Mouse (Mus musculus) cerebellum, adult 2 months (tissue): ENCODE results near the gene Creg1. TPM values are rescaled to one million over a fixed set of nuclear protein-coding genes. Genes with fewer than 3 reads are reported as not detected.

Experiments
- DNase-seq, 2 experiments: peaks; one replicate each; pipeline ENCODE4 v3.0.0; 2021
- H3K27ac ChIP-seq: fragments of 200-500 bp; 2 replicates; pipeline ENCODE4 v1.5.1; 2012; ENCODE audit warnings: low read length, control low read depth, inconsistent platforms; ENCODE audit not compliant: insufficient read depth
- H3K27me3 ChIP-seq: fragments of 200-500 bp; 2 replicates; pipeline ENCODE4 v1.6.1; 2012; ENCODE audit warnings: inconsistent platforms, mild to moderate bottlenecking, low read length, moderate library complexity; ENCODE audit not compliant: control insufficient read depth, insufficient read depth
- H3K4me1 ChIP-seq: fragments of 200-500 bp; 2 replicates; pipeline ENCODE4 v1.6.1; 2011; ENCODE audit warnings: low read length; ENCODE audit not compliant: control insufficient read depth, insufficient read depth
- H3K4me3 ChIP-seq: fragments of 200-500 bp; replicated peaks from 2 replicates; pipeline ENCODE3; 2011; ENCODE audit warnings: mild to moderate bottlenecking, low read depth, low read length, control low read depth; ENCODE audit not compliant: insufficient read depth
- CTCF ChIP-seq: fragments of 200-500 bp; IDR thresholded peaks from 2 replicates; pipeline ENCODE4 v1.5.1; 2011; ENCODE audit warnings: low read depth, mild to moderate bottlenecking, control low read depth, low read length, moderate library complexity, borderline replicate concordance; ENCODE audit not compliant: insufficient read depth
- POLR2A ChIP-seq: fragments of 200-500 bp; IDR thresholded peaks from 2 replicates; pipeline ENCODE4 v1.6.1; 2011; ENCODE audit warnings: low read length, control low read depth, borderline replicate concordance; ENCODE audit not compliant: insufficient read depth
- WGBS: fragments of 180-500 bp; shearing (Covaris S2); methylation state at CpG from one replicate; pipeline ENCODE4 v1.1.7; 2018; 5-methylcytosine and 5-hydroxymethylcytosine counted together
- polyA plus RNA-seq: library from polyadenylated mRNA; depleted of rRNA; stranded (reverse); fragments of >200 nt; gene quantifications from 2 replicates; pipeline ENCODE4 v1.2.3, GENCODE M21; 2012; rRNA removed

Gene Creg1
- polyA plus RNA-seq, 1 experiment: 51.0 TPM

DNA sequence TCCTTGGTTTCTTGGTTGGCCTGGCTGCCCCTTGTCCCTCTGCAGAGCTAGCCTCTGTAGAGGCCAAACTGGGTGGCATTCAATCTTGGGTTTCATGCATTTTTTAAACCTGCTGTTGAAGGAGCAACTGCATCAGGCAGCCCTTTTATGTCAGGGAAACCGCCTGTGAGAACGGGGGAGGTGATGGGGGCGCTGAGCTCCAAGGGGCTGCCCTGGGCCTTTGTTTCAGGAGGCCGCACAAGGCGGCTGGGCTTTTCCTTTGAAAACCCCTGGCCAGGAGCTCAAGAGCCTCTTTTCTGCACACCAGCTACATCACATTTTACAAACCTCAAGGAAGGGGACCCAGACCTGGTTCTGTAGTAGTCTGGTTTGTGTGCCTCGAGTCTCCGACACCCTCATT, 50.6 kb downstream of the Creg1 start:
- TF ChIP-seq CTCF: no peak
- TF ChIP-seq POLR2A: no peak
- no peak for DNase-seq
- no peak overlapping the region for H3K4me3 ChIP-seq
- H3K27me3 ChIP-seq: no peaks in the 10 kb centered on the region; the same call in 1 of the 2 replicates
- no peak overlapping the region for H3K27ac ChIP-seq
- 60% methylated on average over 7 of the region's 7 CpGs for WGBS
- H3K4me1 ChIP-seq: no peaks in the 10 kb centered on the region

DNA sequence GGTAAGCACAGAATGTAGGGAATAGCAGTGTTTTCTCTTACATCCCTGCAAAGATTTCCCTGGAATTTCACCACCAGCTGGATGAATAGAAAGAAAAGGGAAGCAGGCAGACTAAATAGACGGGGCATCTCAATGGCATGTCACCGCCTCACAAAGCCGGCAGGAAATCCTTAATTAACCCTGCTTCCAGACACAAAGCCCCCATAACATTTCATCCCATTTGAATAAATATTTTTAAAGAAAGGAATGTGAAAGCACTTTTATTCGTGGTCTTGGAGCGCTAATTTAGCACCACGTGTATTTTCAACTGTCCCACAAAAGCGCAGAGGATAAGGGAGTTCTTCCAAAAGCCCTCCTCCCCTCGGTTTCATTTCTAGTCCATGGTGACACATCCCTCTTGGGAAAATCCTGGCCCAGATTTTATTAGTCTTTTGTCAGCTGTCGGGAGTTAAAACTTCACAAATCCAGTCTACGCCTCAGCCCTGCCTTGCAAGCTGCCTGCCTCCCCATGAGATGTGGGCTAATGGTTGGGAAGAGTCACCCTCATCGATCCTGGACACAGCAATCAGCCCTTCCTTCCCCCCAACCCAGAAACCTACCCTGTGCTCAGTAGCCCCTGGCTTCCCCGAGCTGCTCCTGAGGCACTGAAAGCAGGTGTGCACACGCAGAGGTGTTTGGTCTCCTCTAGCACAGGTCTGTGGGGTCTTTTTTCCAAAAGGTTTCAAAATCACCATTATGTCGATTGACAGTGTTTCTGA, 51.2 kb downstream of the Creg1 start:
- H3K27ac ChIP-seq: no peak overlapping the region
- no peak for DNase-seq
- H3K4me3 ChIP-seq: no peak overlapping the region
- no peaks in the 10 kb centered on the region; the same call in 1 of the 2 replicates for H3K27me3 ChIP-seq
- WGBS: 33% methylated on average over 14 of the region's 14 CpGs
- H3K4me1 ChIP-seq: no peaks in the 10 kb centered on the region
- TF ChIP-seq POLR2A (no peak), CTCF (no peak)

DNA sequence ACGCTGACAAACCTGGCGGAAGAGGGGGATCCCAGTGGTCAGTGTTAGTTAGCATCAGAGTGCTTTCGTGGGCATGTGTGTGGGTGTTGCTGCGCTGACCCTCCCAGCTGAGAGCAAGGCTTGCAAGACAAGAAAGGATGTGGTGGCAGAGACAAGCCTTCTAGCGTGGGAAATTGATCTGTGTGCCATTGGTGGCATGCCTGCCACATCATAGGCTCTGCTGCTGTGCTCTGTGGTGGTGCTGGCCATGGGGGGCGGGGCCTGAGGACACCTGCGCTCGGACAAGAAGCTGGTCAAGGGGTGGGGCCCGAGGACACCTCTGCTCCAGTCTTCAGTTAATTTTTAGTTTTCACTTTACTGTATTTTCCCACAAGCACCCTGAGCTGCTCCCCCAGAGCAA, 52.8 kb downstream of the Creg1 start:
- no peak for DNase-seq
- Histone ChIP-seq H3K27ac (no peak overlapping the region), H3K27me3 (no peaks in the 10 kb centered on the region; the same call in 1 of the 2 replicates), H3K4me3 (no peak overlapping the region), H3K4me1 (no peaks in the 10 kb centered on the region)
- 82% methylated on average over 9 of the region's 9 CpGs for WGBS
- TF ChIP-seq POLR2A: no peak
- TF ChIP-seq CTCF: no peak

DNA sequence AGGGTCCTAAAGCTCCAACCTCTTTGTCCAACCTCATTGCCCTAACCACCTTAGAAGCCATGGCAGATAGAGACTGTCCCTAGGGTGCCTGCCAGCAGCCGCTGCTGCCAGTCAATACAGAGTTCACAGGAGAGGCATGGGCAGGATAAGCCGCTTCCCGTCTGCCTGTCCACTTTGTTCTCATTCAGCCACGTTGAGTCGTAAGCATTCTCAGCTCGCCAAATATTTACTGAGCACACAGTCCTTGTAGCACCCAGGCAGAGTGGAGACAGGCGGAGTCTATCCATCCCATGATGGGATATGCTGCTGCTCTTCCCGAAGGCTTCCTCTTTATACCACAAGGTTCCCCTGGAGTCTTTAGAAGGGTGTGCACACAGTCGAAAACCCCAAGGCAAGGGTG, 53.7 kb downstream of the Creg1 start:
- Histone ChIP-seq H3K27ac (no peak overlapping the region), H3K4me3 (no peak overlapping the region), H3K4me1 (no peaks in the 10 kb centered on the region), H3K27me3 (no peaks in the 10 kb centered on the region; the same call in 1 of the 2 replicates)
- 44% methylated on average over 9 of the region's 9 CpGs for WGBS
- TF ChIP-seq CTCF (no peak), POLR2A (no peak)
- no peak for DNase-seq

DNA sequence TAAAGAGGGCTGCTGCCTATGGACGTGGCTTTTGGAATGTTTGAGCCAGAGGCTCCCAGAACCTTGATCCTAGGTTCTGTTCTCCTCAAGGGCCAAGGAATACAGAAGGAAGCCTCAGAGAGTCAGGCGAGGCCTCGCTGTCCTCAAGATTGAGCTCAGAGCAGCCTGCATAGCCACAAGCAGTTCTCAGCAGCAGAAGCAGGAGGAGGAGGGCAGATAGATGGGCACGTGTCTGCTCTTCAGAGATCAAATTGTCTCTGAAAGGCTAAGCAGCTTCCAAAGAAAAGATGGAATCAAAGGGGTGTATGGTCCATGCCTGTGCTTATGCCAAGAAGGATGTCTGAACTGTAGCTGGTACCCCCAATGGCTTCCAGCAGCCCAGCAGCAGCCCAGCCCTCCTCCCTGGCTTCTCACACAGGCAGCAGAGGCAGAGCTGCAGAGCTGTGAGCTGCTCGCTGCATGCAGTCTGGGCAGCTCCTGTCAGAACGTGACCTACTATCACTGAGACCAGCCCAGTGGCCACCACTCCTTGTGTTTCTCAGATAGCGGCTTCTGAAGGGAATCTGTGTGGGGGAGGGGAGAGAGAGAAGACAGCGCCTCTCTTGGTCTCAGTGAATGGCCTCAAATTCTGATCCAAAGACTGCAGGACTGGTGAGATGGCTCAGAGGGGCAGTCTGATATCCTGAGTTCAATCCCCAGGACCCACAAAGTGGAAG, 54.8 kb downstream of the Creg1 start:
- DNase-seq: no peak
- no peak overlapping the region for H3K27ac ChIP-seq
- WGBS: 29% methylated on average over 8 of the region's 8 CpGs
- H3K4me3 ChIP-seq: no peak overlapping the region
- no peak for TF ChIP-seq POLR2A
- no peak for TF ChIP-seq CTCF
- no peaks in the 10 kb centered on the region for H3K4me1 ChIP-seq
- H3K27me3 ChIP-seq: no peaks in the 10 kb centered on the region; the same call in 1 of the 2 replicates

DNA sequence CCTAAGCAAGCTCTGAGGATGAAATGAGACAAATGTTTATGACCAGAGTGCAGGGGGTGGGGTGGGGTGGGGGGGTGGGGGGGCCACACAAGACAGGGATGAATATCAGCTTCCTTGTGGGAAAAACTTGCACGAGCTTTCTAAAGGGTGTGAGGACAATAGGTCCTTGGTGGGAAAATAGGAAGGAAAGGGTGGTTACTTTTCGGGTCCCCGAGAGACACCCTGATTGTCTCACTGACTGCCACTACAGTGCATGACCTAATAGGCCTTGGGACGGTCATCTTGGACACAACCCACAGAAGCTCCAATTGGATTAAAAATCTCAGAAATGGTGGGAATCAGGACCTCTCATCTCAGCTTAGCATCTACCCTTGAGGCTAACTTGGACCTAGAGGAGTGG, 55.6 kb downstream of the Creg1 start:
- H3K4me3 ChIP-seq: no peak overlapping the region
- H3K27me3 ChIP-seq: no peaks in the 10 kb centered on the region; the same call in 1 of the 2 replicates
- TF ChIP-seq POLR2A: no peak
- TF ChIP-seq CTCF: no peak
- WGBS: 85% methylated on average over 4 of the region's 4 CpGs
- H3K27ac ChIP-seq: no peak overlapping the region
- no peaks in the 10 kb centered on the region for H3K4me1 ChIP-seq
- DNase-seq: no peak

DNA sequence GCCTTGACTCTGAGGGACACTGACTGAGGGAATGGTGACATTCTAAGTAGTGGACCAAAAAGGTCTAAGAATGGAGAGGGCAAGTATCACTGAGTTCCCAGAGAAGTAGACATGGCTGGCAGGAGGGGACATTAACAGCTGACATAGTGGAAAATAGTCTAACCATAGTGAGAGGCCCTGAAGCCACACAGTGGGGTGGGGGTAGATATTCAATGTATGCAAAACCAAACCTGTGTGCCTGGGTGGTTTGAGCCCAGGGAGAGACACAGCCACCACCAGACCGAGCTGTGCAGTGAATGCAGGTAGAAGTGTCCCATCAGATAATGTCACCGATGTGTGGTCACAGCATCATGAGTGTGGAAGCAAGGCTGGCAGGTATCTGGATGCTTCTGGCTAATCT, 58.5 kb downstream of the Creg1 start:
- no peak for DNase-seq
- Histone ChIP-seq H3K27ac (no peak overlapping the region), H3K4me3 (no peak overlapping the region), H3K4me1 (no peaks in the 10 kb centered on the region), H3K27me3 (no peaks in the 10 kb centered on the region; the same call in 1 of the 2 replicates)
- 91% methylated on average over 2 of the region's 2 CpGs for WGBS
- TF ChIP-seq POLR2A (no peak), CTCF (no peak)

Other genes with a start within 250 kb of the Creg1 start
- gene Mpzl1, start 129.2 kb upstream of the Creg1 start, polyA plus RNA-seq: 54.5 and 57.0 TPM in 2 replicates
- 3.8 and 4.6 TPM in 2 replicates for gene Rcsd1, start 54.0 kb upstream of the Creg1 start, polyA plus RNA-seq
- 0.24 and 0.29 TPM in 2 replicates for gene Cd247, start 24.9 kb downstream of the Creg1 start, polyA plus RNA-seq
- 11.0 and 12.2 TPM in 2 replicates for gene Pou2f1, start 238.9 kb downstream of the Creg1 start, polyA plus RNA-seq